Mouse (Mus musculus) spleen, adult 10 weeks (tissue): Measurements from ENCODE around the gene Krtap15. TPM values are rescaled to one million over a fixed set of nuclear protein-coding genes. Genes with fewer than 3 reads are reported as not detected.

Experiments used
- polyA plus RNA-seq: library from polyadenylated mRNA; stranded (reverse); fragments of 350-450 nt; fragmentation: Illumina TruSeq; extraction: RNeasy Lipid Tissue Mini Kit (QIAGEN cat#74804); gene quantifications from one replicate; pipeline ENCODE4 v1.2.3, GENCODE M21; 2015; ENCODE audit warnings: low replicate concordance; ENCODE audit not compliant: insufficient read depth

Krtap15 gene
- not detected for polyA plus RNA-seq

GRCm38 (mm10) chr16:88820066-88820465 is at the start of gene Krtap15:
Gene Krtap15 (plus strand): TSS chr16:88820215.

GRCm38 (mm10) chr16:88774106-88774505 is 45.9 kb upstream of the Krtap15 start, which contains the start of gene 2310057N15Rik:
Gene 2310057N15Rik (minus strand): TSS chr16:88774206.

DNA sequence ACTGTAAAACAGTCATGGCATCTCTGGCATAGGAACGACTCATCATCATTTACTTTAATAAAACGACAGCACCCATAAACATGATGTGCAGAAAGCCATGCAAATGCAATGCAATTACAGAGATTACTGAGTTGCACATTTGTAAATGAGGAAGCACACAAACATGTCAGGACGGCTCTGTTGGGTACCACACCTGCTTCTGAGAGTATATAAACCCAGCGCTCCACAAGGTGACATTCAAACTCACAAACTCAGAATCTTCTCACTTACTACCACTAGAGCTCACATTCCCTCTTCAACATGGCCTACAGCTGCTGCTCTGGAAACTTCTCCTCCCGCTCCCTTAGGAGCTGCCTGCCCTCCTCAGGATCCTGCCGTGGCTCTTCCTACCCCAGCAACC is 42.4 kb upstream of the Krtap15 start, which contains the start of gene Gm5965:
TSS of gene Gm5965 (plus strand) at position 301 of the 400 bp plus-strand sequence.

DNA sequence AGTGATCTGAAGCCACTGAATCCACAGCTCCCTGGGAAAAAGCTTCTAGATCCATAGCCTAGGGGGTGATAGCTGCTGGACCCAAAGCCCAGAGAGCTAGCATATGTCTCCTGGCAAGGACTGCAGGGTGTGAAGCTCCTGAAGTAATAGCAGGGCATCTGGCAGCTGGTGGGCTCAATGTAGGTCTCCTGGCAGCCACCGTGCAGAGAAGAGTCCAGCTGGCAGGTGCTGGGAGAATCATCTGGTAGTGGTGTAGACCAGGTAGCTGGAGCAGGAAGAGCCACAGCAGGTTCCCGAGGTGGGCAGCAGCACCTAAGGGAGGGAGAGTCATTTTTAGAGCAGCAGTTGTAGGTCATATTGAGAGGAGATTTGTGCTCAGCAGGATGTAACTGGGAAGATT is 8.2 kb upstream of the Krtap15 start, which contains the start of gene Gm20741:
TSS of gene Gm20741 (minus strand) at position 394 of the 400 bp plus-strand sequence.

GRCm38 (mm10) chr16:88826095-88826652 is 6.2 kb downstream of the Krtap15 start, which contains the start of gene Krtap14:
Gene Krtap14 (minus strand): TSS chr16:88826145.

DNA sequence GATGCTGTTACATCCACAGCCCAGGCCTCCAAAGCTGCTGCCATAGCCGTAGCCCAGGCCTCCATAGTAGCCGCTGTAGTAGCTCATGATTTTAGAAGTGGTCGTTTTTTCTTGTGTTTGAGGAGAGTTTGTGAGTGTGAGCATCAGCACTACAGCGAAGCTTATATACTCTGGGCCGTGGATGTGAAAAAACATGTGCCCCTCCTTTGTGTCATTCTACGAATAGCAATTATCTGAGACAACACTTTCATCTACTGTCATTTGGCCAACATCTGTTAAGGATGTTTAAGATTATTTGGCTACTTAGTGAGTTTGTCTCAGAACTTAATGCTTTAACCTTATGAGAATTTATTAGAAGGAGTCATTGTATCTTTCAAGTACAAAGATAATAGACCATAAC is 49.3 kb downstream of the Krtap15 start, which contains the start of gene Krtap19-1:
TSS of gene Krtap19-1 (minus strand) at position 101 of the 400 bp plus-strand sequence.

DNA sequence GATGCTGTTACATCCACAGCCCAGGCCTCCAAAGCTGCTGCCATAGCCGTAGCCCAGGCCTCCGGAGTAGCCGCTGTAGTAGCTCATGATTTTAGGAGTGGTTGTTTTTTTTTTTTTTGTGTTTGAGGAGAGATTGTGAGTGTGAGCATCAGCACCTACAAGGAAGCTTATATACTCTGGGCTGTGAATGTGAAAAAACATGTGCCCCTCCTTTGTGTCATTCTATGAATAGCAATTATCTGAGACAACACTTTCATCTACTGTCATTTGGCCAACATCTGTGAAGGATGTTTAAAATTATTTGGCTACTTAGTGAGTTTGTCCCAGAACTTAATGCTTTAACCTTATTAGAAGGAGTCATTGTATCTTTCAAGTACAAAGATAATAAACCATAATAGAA is 54.2 kb downstream of the Krtap15 start, which contains the start of gene Krtap19-2:
TSS of gene Krtap19-2 (minus strand) at position 101 of the 400 bp plus-strand sequence.

GRCm38 (mm10) chr16:88877938-88878337 is 57.9 kb downstream of the Krtap15 start, which contains the start of gene Krtap19-3:
Gene Krtap19-3 (minus strand): TSS chr16:88878038.

Other genes with a start within 250 kb of the Krtap15 start
- not detected for gene Krtap24-1, start 207.9 kb upstream of the Krtap15 start, polyA plus RNA-seq
- not detected for gene 2310079G19Rik, start 192.5 kb upstream of the Krtap15 start, polyA plus RNA-seq
- not detected for gene Krtap26-1, start 172.4 kb upstream of the Krtap15 start, polyA plus RNA-seq
- gene Krtap27-1, start 148.5 kb upstream of the Krtap15 start, polyA plus RNA-seq, result not detected
- not detected for gene 2310061N02Rik, start 112.3 kb upstream of the Krtap15 start, polyA plus RNA-seq
- gene Krtap13-1, start 91.4 kb upstream of the Krtap15 start, polyA plus RNA-seq, result not detected
- not detected for gene Krtap13, start 68.6 kb upstream of the Krtap15 start, polyA plus RNA-seq
- not detected for gene 2310034C09Rik, start 61.4 kb upstream of the Krtap15 start, polyA plus RNA-seq
- gene 2310057N15Rik, start 46.0 kb upstream of the Krtap15 start, polyA plus RNA-seq, result not detected
- not detected for gene Gm5965, start 42.3 kb upstream of the Krtap15 start, polyA plus RNA-seq
- not detected for gene Gm20741, start 8.0 kb upstream of the Krtap15 start, polyA plus RNA-seq
- gene Krtap14, start 5.9 kb downstream of the Krtap15 start, polyA plus RNA-seq, result not detected
- gene Krtap19-1, start 49.2 kb downstream of the Krtap15 start, polyA plus RNA-seq, result not detected
- not detected for gene Krtap19-2, start 54.1 kb downstream of the Krtap15 start, polyA plus RNA-seq
- not detected for gene Krtap19-3, start 57.8 kb downstream of the Krtap15 start, polyA plus RNA-seq
- not detected for gene Krtap19-4, start 64.9 kb downstream of the Krtap15 start, polyA plus RNA-seq
- not detected for gene Krtap19-5, start 76.2 kb downstream of the Krtap15 start, polyA plus RNA-seq
- not detected for gene Krtap19-9b, start 112.0 kb downstream of the Krtap15 start, polyA plus RNA-seq
- not detected for gene Krtap16-3, start 142.7 kb downstream of the Krtap15 start, polyA plus RNA-seq
- not detected for gene Krtap22-2, start 190.5 kb downstream of the Krtap15 start, polyA plus RNA-seq
- not detected for gene Gm10229, start 195.1 kb downstream of the Krtap15 start, polyA plus RNA-seq
- not detected for gene Krtap6-1, start 211.5 kb downstream of the Krtap15 start, polyA plus RNA-seq
- gene Gm10228, start 221.3 kb downstream of the Krtap15 start, polyA plus RNA-seq, result not detected
- gene Krtap6-5, start 227.7 kb downstream of the Krtap15 start, polyA plus RNA-seq, result not detected
- gene 1110025L11Rik, start 243.8 kb downstream of the Krtap15 start, polyA plus RNA-seq, result not detected